Mouse (Mus musculus) left cerebral cortex, adult 2 months (tissue): ENCODE measurements around the gene Aspm. TPM values are rescaled to one million over a fixed set of nuclear protein-coding genes. Genes with fewer than 3 reads are reported as not detected.
"Not testable (repeated sequence)": the region's sequence is repeated elsewhere in the genome, so short reads cannot be mapped to it uniquely, and the experiment has no call there.

Experiments used
- DNase-seq, 2 experiments: peaks; one replicate each; pipeline ENCODE4 v3.0.0; 2021 to 2022; ENCODE audit warnings: low spot score in 2 of 2, mixed read lengths in 1 of 2; ENCODE audit errors: extremely low spot score in 1 of 2
- H3K27ac ChIP-seq: fragments of 200-600 bp; 2 replicates; pipeline ENCODE4 v1.8.1; 2022
- H3K4me3 ChIP-seq: fragments of 200-600 bp; 2 replicates; pipeline ENCODE4 v1.8.1; 2022
- CTCF ChIP-seq: fragments of 200-600 bp; IDR thresholded peaks from 2 replicates; pipeline ENCODE4 v1.8.1; 2022; ENCODE audit warnings: antibody characterized with exemption, mild to moderate bottlenecking, moderate library complexity
- intact Hi-C: fragments of 180-260 bp; cut with DNase I; formaldehyde crosslinking; loops from one replicate; pipeline ENCODE4 v1.15.1; 2025
- long read RNA-seq, 2 experiments: library from polyadenylated mRNA; stranded (forward); transcript quantifications; one replicate each; pipeline ENCODE4 v2.0.0; 2021; ENCODE audit warnings: borderline mapping rate in 2 of 2
- total RNA-seq, 2 experiments: library from RNA; stranded (reverse); gene quantifications; 2 replicates each; pipeline ENCODE4 v1.2.3; 2021

Gene Aspm
- under 1 TPM; 0.48 to 0.51 TPM for total RNA-seq
- long read RNA-seq, experiment 1, result 0 reads
- long read RNA-seq, experiment 2, result 0 reads

GRCm38 (mm10) chr1:139454340-139455225 lies at the start of gene Aspm:
Gene Aspm, plus strand, starts transcription at chr1:139454772.
- intact Hi-C loops, result no loop called here
- Histone ChIP-seq H3K4me3 (peak within 1 kb of the TSS; percentile 62), H3K27ac (no peak within 1 kb of the TSS)
- peak; percentile 79 to 84 for DNase-seq
- TF ChIP-seq CTCF, result no peak; the same call in 1 of the 2 replicates

GRCm38 (mm10) chr1:139405766-139406165 lies 48.8 kb upstream of the Aspm start:
- intact Hi-C loops, result no loop called here
- TF ChIP-seq CTCF, result peak; percentile 9; the same call in 1 of the 2 replicates
- DNase-seq, result no peak

GRCm38 (mm10) chr1:139407701-139408100 lies 46.9 kb upstream of the Aspm start:
- intact Hi-C loops, result no loop called here
- H3K4me3 ChIP-seq, result no peak overlapping the region
- no peak for DNase-seq
- H3K27ac ChIP-seq, result no peak overlapping the region
- no peak; the same call in 1 of the 2 replicates for TF ChIP-seq CTCF

More at GRCm38 (mm10) chr1:139405766-139406165, 48.8 kb upstream of the Aspm start:
- no peak overlapping the region for H3K4me3 ChIP-seq
- no peak overlapping the region for H3K27ac ChIP-seq

GRCm38 (mm10) chr1:139412365-139412764 lies 42.2 kb upstream of the Aspm start:
- DNase-seq, H3K4me3 ChIP-seq, intact Hi-C loops, H3K27ac ChIP-seq: not testable (repeated sequence)

GRCm38 (mm10) chr1:139413465-139413864 lies 41.1 kb upstream of the Aspm start:
- intact Hi-C loops, result no loop called here
- no peak for DNase-seq
- no peak for TF ChIP-seq CTCF
- no peak overlapping the region for H3K27ac ChIP-seq
- H3K4me3 ChIP-seq, result no peak overlapping the region

GRCm38 (mm10) chr1:139421521-139421874 lies 33.1 kb upstream of the Aspm start:
- no peak for DNase-seq
- peak overlapping the region; percentile 86 for H3K4me3 ChIP-seq
- intact Hi-C loops, result no loop called here
- H3K27ac ChIP-seq, result peak overlapping the region; percentile 95
- TF ChIP-seq CTCF, result no peak

- Histone ChIP-seq H3K27ac (peak within 1 kb of the TSS; percentile 95), H3K4me3 (peak within 1 kb of the TSS; percentile 86)
- intact Hi-C loops, result no loop called here
- TF ChIP-seq CTCF, result peak; percentile 57
- DNase-seq, result peak; percentile 89 to 90
Measured at GRCm38 (mm10) chr1:139421875-139422791, 32.4 kb upstream of the Aspm start, which contains the start of gene Zbtb41. Gene Zbtb41, plus strand, starts transcription at chr1:139422288.

GRCm38 (mm10) chr1:139422941-139423340 lies 31.6 kb upstream of the Aspm start:
- Histone ChIP-seq H3K4me3 (peak overlapping the region; percentile 86), H3K27ac (peak overlapping the region; percentile 89)
- TF ChIP-seq CTCF, result no peak
- intact Hi-C loops, result no loop called here
- no peak for DNase-seq

GRCm38 (mm10) chr1:139423931-139424330 lies 30.6 kb upstream of the Aspm start:
- intact Hi-C loops, result no loop called here
- H3K4me3 ChIP-seq, result peak overlapping the region; percentile 86
- H3K27ac ChIP-seq, result no peak overlapping the region
- TF ChIP-seq CTCF, result no peak
- DNase-seq, result no peak

GRCm38 (mm10) chr1:139425006-139425405 lies 29.6 kb upstream of the Aspm start:
- intact Hi-C loops, result no loop called here
- DNase-seq, result no peak
- Histone ChIP-seq H3K4me3 (peak overlapping the region; percentile 29), H3K27ac (no peak overlapping the region)
- TF ChIP-seq CTCF, result no peak

GRCm38 (mm10) chr1:139438373-139438772 lies 16.2 kb upstream of the Aspm start:
- peak; percentile 12 for TF ChIP-seq CTCF
- no peak for DNase-seq
- intact Hi-C loops, result no loop called here
- no peak overlapping the region for H3K4me3 ChIP-seq
- H3K27ac ChIP-seq, result no peak overlapping the region

GRCm38 (mm10) chr1:139443103-139443502 lies 11.5 kb upstream of the Aspm start:
- H3K27ac ChIP-seq, intact Hi-C loops, DNase-seq, H3K4me3 ChIP-seq: not testable (repeated sequence)
